9 mouse cellular contexts compared by ENCODE assay signal in the genomic region with DNA sequence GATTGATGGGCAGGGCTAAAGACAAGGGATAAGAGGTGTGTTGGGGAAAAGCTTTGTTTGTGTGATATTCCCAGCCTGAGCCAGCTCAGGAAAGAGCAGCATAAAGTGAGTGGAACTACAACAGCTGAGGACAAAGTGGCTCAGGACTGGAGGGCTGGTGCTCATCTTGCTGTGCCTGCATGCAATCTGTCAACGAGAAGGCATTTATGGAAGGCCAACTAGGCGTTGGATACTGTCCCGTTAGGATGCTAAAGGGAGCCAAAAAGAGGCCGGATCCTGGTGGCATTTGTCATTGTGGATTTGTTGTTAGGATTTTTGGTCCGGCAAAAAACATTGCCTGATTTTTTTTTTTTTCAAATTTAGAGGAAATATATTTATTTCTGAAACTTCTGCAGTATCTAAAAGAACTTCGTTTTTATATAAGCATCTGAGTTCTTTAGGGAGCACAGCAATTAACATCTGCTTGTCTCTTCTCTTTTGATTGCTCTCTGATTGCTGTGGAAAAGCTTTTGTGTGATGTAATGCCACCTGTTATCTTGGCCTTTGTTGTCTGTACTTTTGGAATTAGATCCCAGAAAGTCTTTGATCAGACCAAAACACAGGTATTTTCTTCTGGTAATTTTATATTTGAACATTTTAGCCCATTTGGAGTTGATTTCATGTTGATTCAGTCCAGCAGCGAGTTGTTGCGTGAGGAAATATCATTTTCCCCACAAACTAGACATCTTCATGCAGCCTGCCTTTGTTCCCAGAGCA. TPM values are rescaled to one million over a fixed set of nuclear protein-coding genes. Genes with fewer than 3 reads are reported as not detected.
DNase-seq lines count a peak whose midpoint lies in the region; ATAC-seq and TF ChIP-seq lines count a peak whose summit lies in the region.
"Had no signal": no experiment of that assay in that cellular context is flagged by ENCODE, and none has a peak within 500 bp of the region (broad histone marks: within the 10 kb centered on the region; RNA-seq: fewer than 3 reads in every experiment).

No protein-coding gene starts in this region.

- no peak for TF ChIP-seq CTCF in forebrain, postnatal 0 days (IDR thresholded peaks at IDR 0.05; ENCODE audit: low read depth)

- H3K27me3 ChIP-seq in forebrain, postnatal 0 days (ENCODE audit: insufficient read depth, low read length) = no peaks in the 10 kb centered on the region
- H3K27me3 ChIP-seq in kidney, embryonic 15.5 days = no peaks in the 10 kb centered on the region

- peak; percentile 8 to 9 for DNase-seq in layer of hippocampus, adult 8-10 months (ENCODE audit: low spot score in 2 of 2)
- no peak for DNase-seq in layer of hippocampus, adult 9-10 months (ENCODE audit: low spot score)
- DNase-seq in MN1 (ENCODE audit: low spot score) = peak; percentile 36
- peak; percentile 58 for DNase-seq in cerebellum, adult 11-12 months
- peak; percentile 63 for DNase-seq in forebrain, postnatal 0 days
- no peak for DNase-seq in kidney, adult 11 months
- no peak for DNase-seq in adrenal gland, postnatal 25 days
- DNase-seq: gastrocnemius, postnatal 14 days had no signal

- H3K4me1 ChIP-seq in forebrain, postnatal 0 days (ENCODE audit: insufficient read depth) = peaks cover 7% of the 10 kb centered on the region; the same call in 1 of the 2 replicates
- 0 out of 2 replicates have a peak, but pooled peaks cover 3% of the 10 kb centered on the region for H3K4me1 ChIP-seq in kidney, embryonic 15.5 days

- no peaks in the 10 kb centered on the region for H3K36me3 ChIP-seq in forebrain, postnatal 0 days (ENCODE audit: insufficient read depth)
- H3K36me3 ChIP-seq in kidney, embryonic 15.5 days = no peaks in the 10 kb centered on the region

- no peak overlapping the region for H3K4me2 ChIP-seq in forebrain, postnatal 0 days (ENCODE audit: low read depth)
- H3K4me2 ChIP-seq in kidney, embryonic 15.5 days = no peak overlapping the region

- H3K9me3 ChIP-seq in forebrain, postnatal 0 days (ENCODE audit: low read length) = no peaks in the 10 kb centered on the region
- H3K9me3 ChIP-seq in kidney, embryonic 15.5 days (replicated peaks) = no peaks in the 10 kb centered on the region

- ATAC-seq in forebrain, postnatal 0 days = peak; percentile 73
- ATAC-seq in kidney, embryonic 15.5 days (replicated peaks; ENCODE audit: low FRiP score) = no peak

- peak overlapping the region; percentile 77 for H3K27ac ChIP-seq in forebrain, postnatal 0 days (ENCODE audit: low read depth, low read length)
- no peak overlapping the region for H3K27ac ChIP-seq in kidney, embryonic 15.5 days

- WGBS in forebrain, postnatal 0 days = 35% methylated on average over 8 of the region's 8 CpGs
- WGBS in kidney, embryonic 15.5 days = 58% methylated on average over 8 of the region's 8 CpGs

- no peak overlapping the region for H3K4me3 ChIP-seq in forebrain, postnatal 0 days (ENCODE audit: low read depth, low read length)
- no peak overlapping the region for H3K4me3 ChIP-seq in kidney, embryonic 15.5 days (replicated peaks)

- peak overlapping the region; percentile 14; the same call in 1 of the 2 replicates for H3K9ac ChIP-seq in forebrain, postnatal 0 days
- no peak overlapping the region; the same call in 1 of the 2 replicates for H3K9ac ChIP-seq in kidney, embryonic 15.5 days

RNA-seq across cellular contexts. Expression of gene Dleu7, which starts 49.2 kb away (rescaled TPM):
- total RNA-seq in layer of hippocampus, adult 8-10 months (2022) = 1 to 10 TPM; 5.2 to 7.4 (median 5.9) TPM
- total RNA-seq in forebrain, postnatal 0 days (2014; rRNA removed) = 29.3 and 30.1 TPM in 2 replicates
- 15.8 and 19.6 TPM in 2 replicates for polyA plus RNA-seq in forebrain, postnatal 0 days (2015; fragmentation: Nextera tagmentation; extraction: Ambion mirVana)
- polyA plus RNA-seq in kidney, embryonic 15.5 days (2015; fragmentation: Nextera tagmentation; extraction: Ambion mirVana) = 4.2 and 4.8 TPM in 2 replicates
- total RNA-seq in adrenal gland, postnatal 25 days (2021) = not detected in 2 replicates
- total RNA-seq: gastrocnemius, postnatal 14 days had no signal

RNA-seq across cellular contexts. Expression of gene Rnaseh2b, which starts 49.7 kb away (rescaled TPM):
- total RNA-seq in layer of hippocampus, adult 8-10 months (2022) = 10 to 100 TPM in 3 of 4 experiments, 1 to 10 TPM in 1; 9.2 to 16.8 (median 12.6) TPM
- total RNA-seq in forebrain, postnatal 0 days (2014; rRNA removed) = 20.7 and 21.3 TPM in 2 replicates
- polyA plus RNA-seq in forebrain, postnatal 0 days (2015; fragmentation: Nextera tagmentation; extraction: Ambion mirVana) = 40.3 and 48.7 TPM in 2 replicates
- 53.6 and 56.5 TPM in 2 replicates for polyA plus RNA-seq in kidney, embryonic 15.5 days (2015; fragmentation: Nextera tagmentation; extraction: Ambion mirVana)
- 25.8 and 27.0 TPM in 2 replicates for total RNA-seq in adrenal gland, postnatal 25 days (2021)

Comparison
In these comparisons a context has a peak if more than half of its experiments do, and no peak if none do; other contexts are left out.
1. DNase-seq: peak in layer of hippocampus, adult 8-10 months (2 of 2), MN1 (single experiment), cerebellum, adult 11-12 months (single experiment) and forebrain, postnatal 0 days (single experiment); none in layer of hippocampus, adult 9-10 months (single experiment), kidney, adult 11 months (single experiment) and adrenal gland, postnatal 25 days (single experiment).